In genomic region chr17:28800281-28800670, GRCm38 (mm10) we compare ENCODE assay signal across 8 mouse cellular contexts. TPM values are rescaled to one million over a fixed set of nuclear protein-coding genes. Genes with fewer than 3 reads are reported as not detected.
DNase-seq lines count a peak whose midpoint lies in the region; ATAC-seq and TF ChIP-seq lines count a peak whose summit lies in the region.

No protein-coding gene starts in this region.

- WGBS in forebrain, embryonic 13.5 days = 1% methylated on average over 15 of the region's 15 CpGs
- WGBS in liver, embryonic 11.5 days = 1% methylated on average over 15 of the region's 15 CpGs
- 1% methylated on average over 15 of the region's 15 CpGs for WGBS in stomach, embryonic 16.5 days

- peak; percentile 14 for ATAC-seq in forebrain, embryonic 13.5 days
- peak; percentile 27 for ATAC-seq in liver, embryonic 11.5 days (replicated peaks; ENCODE audit: low FRiP score)
- peak; percentile 29; the same call in 1 of the 2 replicates for ATAC-seq in stomach, embryonic 16.5 days (ENCODE audit: insufficient read depth, low FRiP score)
- ATAC-seq in frontal cortex, adult (ENCODE audit: low TSS enrichment) = no peak

- H3K36me3 ChIP-seq in E14TG2a.4 (ENCODE audit: insufficient read depth, low read length) = peaks cover 59% of the 10 kb centered on the region
- no peaks in the 10 kb centered on the region for H3K36me3 ChIP-seq in forebrain, embryonic 13.5 days (ENCODE audit: poor library complexity, severe bottlenecking)
- H3K36me3 ChIP-seq in liver, embryonic 11.5 days (ENCODE audit: control insufficient read depth, insufficient read depth, low read length) = no peaks in the 10 kb centered on the region
- no peaks in the 10 kb centered on the region for H3K36me3 ChIP-seq in stomach, embryonic 16.5 days (ENCODE audit: control insufficient read depth, insufficient read depth, low read length)

- H3K4me2 ChIP-seq in forebrain, embryonic 13.5 days = peak overlapping the region; percentile 96
- H3K4me2 ChIP-seq in liver, embryonic 11.5 days = peak overlapping the region; percentile 80
- H3K4me2 ChIP-seq in stomach, embryonic 16.5 days (ENCODE audit: low read depth, low read length) = peak overlapping the region; percentile 98

- no peak for TF ChIP-seq CTCF in gastrocnemius, adult 2 months (IDR thresholded peaks at IDR 0.05)
- no peak for TF ChIP-seq CTCF in E14TG2a.4 (conservative IDR thresholded peaks at IDR 0.05; ENCODE audit: low read length)

- no peaks in the 10 kb centered on the region for H3K27me3 ChIP-seq in E14TG2a.4 (ENCODE audit: insufficient read depth, low read length)
- no peaks in the 10 kb centered on the region for H3K27me3 ChIP-seq in forebrain, embryonic 13.5 days
- H3K27me3 ChIP-seq in liver, embryonic 11.5 days (replicated peaks; ENCODE audit: control insufficient read depth, insufficient read depth, low read length) = no peaks in the 10 kb centered on the region
- no peaks in the 10 kb centered on the region for H3K27me3 ChIP-seq in stomach, embryonic 16.5 days (ENCODE audit: control insufficient read depth, insufficient read depth, low read length)

- peak overlapping the region; percentile 99 for H3K9ac ChIP-seq in forebrain, embryonic 13.5 days
- H3K9ac ChIP-seq in liver, embryonic 11.5 days (ENCODE audit: low read depth, low read length) = peak overlapping the region; percentile 99
- H3K9ac ChIP-seq in stomach, embryonic 16.5 days (ENCODE audit: low read length) = peak overlapping the region; percentile 99

- intact Hi-C loops in gastrocnemius, adult 2 months (cut with DNase I) = loop anchor here (1.0 to 2.0 kb wide), 2 partner anchors 38 to 109 kb away; partner anchors contain the start of genes Mapk14 and Slc26a8
- intact Hi-C loops in gastrocnemius, postnatal 36 days (cut with DNase I) = loop anchor here (5.0 kb wide), 1 partner anchor 108 kb away; the partner anchor contains the start of genes Mapk14 and Slc26a8

- H3K4me1 ChIP-seq in E14TG2a.4 (replicated peaks; ENCODE audit: low read depth, low read length) = peaks cover 60% of the 10 kb centered on the region
- peaks cover 32% of the 10 kb centered on the region for H3K4me1 ChIP-seq in forebrain, embryonic 13.5 days
- peaks cover 34% of the 10 kb centered on the region for H3K4me1 ChIP-seq in liver, embryonic 11.5 days (replicated peaks; ENCODE audit: control insufficient read depth, insufficient read depth, low read length)
- peaks cover 21% of the 10 kb centered on the region for H3K4me1 ChIP-seq in stomach, embryonic 16.5 days (ENCODE audit: control insufficient read depth, insufficient read depth, low read length)

- H3K9me3 ChIP-seq in E14TG2a.4 (ENCODE audit: low read length) = peaks cover 1% of the 10 kb centered on the region; the same call in 1 of the 2 replicates
- no peaks in the 10 kb centered on the region; the same call in 1 of the 2 replicates for H3K9me3 ChIP-seq in forebrain, embryonic 13.5 days (replicated peaks)
- H3K9me3 ChIP-seq in liver, embryonic 11.5 days (ENCODE audit: control insufficient read depth, low read length) = no peaks in the 10 kb centered on the region
- no peaks in the 10 kb centered on the region; the same call in 1 of the 2 replicates for H3K9me3 ChIP-seq in stomach, embryonic 16.5 days (replicated peaks; ENCODE audit: control insufficient read depth, low read length)

- peak overlapping the region; percentile 96 for H3K27ac ChIP-seq in gastrocnemius, adult 2 months
- peak overlapping the region; percentile 99 for H3K27ac ChIP-seq in forebrain, embryonic 13.5 days
- peak overlapping the region; percentile 98 for H3K27ac ChIP-seq in liver, embryonic 11.5 days (ENCODE audit: low read depth, low read length)
- H3K27ac ChIP-seq in stomach, embryonic 16.5 days (ENCODE audit: low read length) = peak overlapping the region; percentile 96

- DNase-seq in gastrocnemius, adult 2 months = no peak
- no peak for DNase-seq in gastrocnemius, postnatal 36 days
- DNase-seq in liver, embryonic 11.5 days (ENCODE audit: low spot score) = no peak
- DNase-seq in left cerebral cortex, adult 9 months (ENCODE audit: low spot score in 2 of 2) = no peak

- H3K4me3 ChIP-seq in gastrocnemius, adult 2 months = peak overlapping the region; percentile 79
- H3K4me3 ChIP-seq in E14TG2a.4 (replicated peaks; ENCODE audit: low read length) = peak overlapping the region; percentile 84
- H3K4me3 ChIP-seq in forebrain, embryonic 13.5 days = peak overlapping the region; percentile 76
- peak overlapping the region; percentile 94 for H3K4me3 ChIP-seq in liver, embryonic 11.5 days (ENCODE audit: low read depth, low read length)
- H3K4me3 ChIP-seq in stomach, embryonic 16.5 days (replicated peaks; ENCODE audit: low read length) = peak overlapping the region; percentile 75

RNA-seq across cellular contexts. Expression of gene Brpf3, which starts 0.6 kb away (rescaled TPM):
- total RNA-seq in gastrocnemius, adult 2 months (2021) = 10 to 100 TPM; 15.5 to 16.2 TPM
- total RNA-seq in gastrocnemius, postnatal 36 days (2021) = 10 to 100 TPM; 12.5 to 20.2 TPM
- polyA plus RNA-seq in forebrain, embryonic 13.5 days (2015; fragmentation: Nextera tagmentation; extraction: Ambion mirVana) = 10.2 and 11.3 TPM in 2 replicates
- polyA plus RNA-seq in liver, embryonic 11.5 days (2014; fragmentation: Nextera tagmentation; extraction: Ambion mirVana) = 29.3 and 34.8 TPM in 2 replicates
- 8.2 and 10.5 TPM in 2 replicates for polyA plus RNA-seq in stomach, embryonic 16.5 days (2015; fragmentation: Nextera tagmentation; extraction: Ambion mirVana)

RNA-seq across cellular contexts. Expression of gene Mapk13, which starts 31.2 kb away (rescaled TPM):
- under 1 TPM in 1 of 2 experiments, not detected in 1; 0.13 TPM for total RNA-seq in gastrocnemius, adult 2 months (2021)
- not detected for total RNA-seq in gastrocnemius, postnatal 36 days (2021)
- polyA plus RNA-seq in forebrain, embryonic 13.5 days (2015; fragmentation: Nextera tagmentation; extraction: Ambion mirVana) = 0.72 and 1.1 TPM in 2 replicates
- polyA plus RNA-seq in liver, embryonic 11.5 days (2014; fragmentation: Nextera tagmentation; extraction: Ambion mirVana) = 5.0 and 5.5 TPM in 2 replicates
- polyA plus RNA-seq in stomach, embryonic 16.5 days (2015; fragmentation: Nextera tagmentation; extraction: Ambion mirVana) = 116 and 128 TPM in 2 replicates

RNA-seq across cellular contexts. Expression of gene Pnpla1, which starts 57.9 kb away (rescaled TPM):
- not detected for total RNA-seq in gastrocnemius, adult 2 months (2021)
- total RNA-seq in gastrocnemius, postnatal 36 days (2021) = not detected
- polyA plus RNA-seq in forebrain, embryonic 13.5 days (2015; fragmentation: Nextera tagmentation; extraction: Ambion mirVana) = not detected in 2 replicates
- polyA plus RNA-seq in liver, embryonic 11.5 days (2014; fragmentation: Nextera tagmentation; extraction: Ambion mirVana) = 0.05 TPM in 1 of 2 replicates, not detected in the other
- 1.2 and 3.0 TPM in 2 replicates for polyA plus RNA-seq in stomach, embryonic 16.5 days (2015; fragmentation: Nextera tagmentation; extraction: Ambion mirVana)

Comparison
In these comparisons a context has a peak if more than half of its experiments do, and no peak if none do; other contexts are left out.
1. RNA of gene Mapk13, which starts 31.2 kb away (polyA plus RNA-seq): 116 to 128 TPM in stomach, embryonic 16.5 days; 5.0 to 5.5 TPM in liver, embryonic 11.5 days and 0.72 to 1.1 TPM in forebrain, embryonic 13.5 days; every median in the first group is over 10 times any median in the second.
2. Peak in every context shown above with its lines, with median percentiles within 50 percentile points of each other: H3K27ac ChIP-seq, H3K4me3 ChIP-seq, H3K4me2 ChIP-seq and H3K9ac ChIP-seq.